Mouse (Mus musculus) hindbrain, embryonic 11.5 days (tissue): Measurements from ENCODE around the gene Chmp2a. TPM values are rescaled to one million over a fixed set of nuclear protein-coding genes. Genes with fewer than 3 reads are reported as not detected.

Experiments
- ATAC-seq: fragments of 200-750 bp; cut with Nextera tagmentation; 2 replicates; pipeline ENCODE4 v1.8.0; 2017; ENCODE audit warnings: mild to moderate bottlenecking, moderate TSS enrichment, moderate library complexity; ENCODE audit not compliant: low FRiP score
- DNase-seq: peaks from one replicate; pipeline ENCODE4 v3.0.0-alpha.2; 2015; ENCODE audit warnings: low spot score
- H3K27ac ChIP-seq: fragments of 300-500 bp; sonication (generic); 2 replicates; pipeline ENCODE4 v1.5.1; 2014; ENCODE audit warnings: mild to moderate bottlenecking, low read depth, low read length
- H3K27me3 ChIP-seq: fragments of 300-500 bp; sonication (generic); 2 replicates; pipeline ENCODE4 v1.6.1; 2014; ENCODE audit warnings: mild to moderate bottlenecking, low read length, moderate library complexity, mixed read lengths; ENCODE audit not compliant: control insufficient read depth, insufficient read depth
- H3K36me3 ChIP-seq: fragments of 300-500 bp; sonication (generic); 2 replicates; pipeline ENCODE4 v1.6.1; 2014; ENCODE audit warnings: mild to moderate bottlenecking, low read length, moderate library complexity, mixed read lengths; ENCODE audit not compliant: control insufficient read depth, insufficient read depth
- H3K4me1 ChIP-seq: fragments of 300-500 bp; sonication (generic); replicated peaks from 2 replicates; pipeline ENCODE4 v1.6.1; 2014; ENCODE audit warnings: low read length, mixed read lengths; ENCODE audit not compliant: control insufficient read depth, insufficient read depth
- H3K4me2 ChIP-seq: fragments of 300-500 bp; sonication (generic); replicated peaks from 2 replicates; pipeline ENCODE4 v1.6.1; 2014; ENCODE audit warnings: mild to moderate bottlenecking, low read depth, low read length
- H3K4me3 ChIP-seq: fragments of 300-500 bp; sonication (generic); 2 replicates; pipeline ENCODE4 v1.5.1; 2014; ENCODE audit warnings: low read depth, low read length
- H3K9ac ChIP-seq: fragments of 300-500 bp; sonication (generic); 2 replicates; pipeline ENCODE4 v1.6.1; 2014; ENCODE audit warnings: low read depth, low read length
- H3K9me3 ChIP-seq: fragments of 300-500 bp; sonication (generic); 2 replicates; pipeline ENCODE4 v1.6.1; 2016; ENCODE audit warnings: low read length; ENCODE audit not compliant: control insufficient read depth
- WGBS: fragments of 180-500 bp; shearing (Covaris S2); extraction: QIAGEN DNeasy Blood & Tissue Kit; methylation state at CpG from one replicate; pipeline ENCODE4 v1.1.7; 2014; 5-methylcytosine and 5-hydroxymethylcytosine counted together
- polyA plus RNA-seq: library from polyadenylated mRNA; unstranded; fragments of >200 nt; fragmentation: Nextera tagmentation; extraction: Ambion mirVana; gene quantifications from 2 replicates; pipeline ENCODE4 v1.2.1, GENCODE M21; 2014

The Chmp2a gene
- polyA plus RNA-seq, 1 experiment from 2014 or later, result 157 TPM

DNA sequence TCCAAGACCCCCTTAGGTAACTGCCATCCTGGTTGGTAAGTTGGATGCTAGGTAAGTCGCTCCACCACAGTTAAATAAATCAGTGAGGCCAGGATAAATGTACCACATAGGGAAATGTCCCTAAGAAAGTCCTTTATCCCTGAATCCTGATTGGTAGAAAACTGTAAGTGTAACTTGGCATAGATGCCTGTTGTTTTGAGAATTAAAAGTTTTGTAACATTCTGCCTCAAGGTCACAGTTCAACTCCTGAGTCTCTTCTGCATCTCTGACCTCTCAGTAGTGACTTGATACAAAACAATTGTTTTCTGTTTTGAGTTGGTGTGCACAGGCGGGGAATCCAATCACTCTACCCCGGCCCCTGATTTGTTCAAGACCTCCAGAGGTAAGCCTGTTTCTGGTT lies 35.8 kb downstream of the Chmp2a start, which contains the start of gene Trim28:
Gene Trim28, plus strand, starts transcription at position 264 of the 400 bp plus-strand sequence.
- H3K9ac ChIP-seq, result no peak within 1 kb of the TSS
- no peak for DNase-seq
- no peak for ATAC-seq

DNA sequence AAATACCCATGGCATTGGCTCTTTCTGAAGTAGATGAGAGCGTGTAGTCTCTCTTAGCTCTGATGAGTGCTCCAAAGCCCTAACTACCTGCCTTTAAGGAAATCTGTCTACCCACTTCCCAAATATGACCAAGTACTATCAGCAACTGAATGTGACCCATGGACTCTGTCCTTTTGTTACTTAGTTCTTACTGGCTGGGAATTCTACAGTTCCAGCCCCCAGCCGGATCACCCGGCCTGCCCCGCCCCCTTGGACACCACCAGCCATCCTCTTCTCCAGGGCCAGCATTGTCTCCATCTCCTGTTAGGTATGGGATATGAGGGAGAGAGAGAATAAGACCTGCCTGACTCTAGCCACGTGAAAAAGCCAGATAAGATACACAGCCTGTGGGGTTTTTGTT lies 36.6 kb downstream of the Chmp2a start, which contains the start of gene Slc27a5:
Gene Slc27a5, minus strand, starts transcription at position 140 of the 400 bp plus-strand sequence.
- WGBS, result 82% methylated on average over 5 of the region's 5 CpGs
- H3K4me1 ChIP-seq, result no peaks in the 10 kb centered on the region

More for the DNA sequence above, 35.8 kb downstream of the Chmp2a start, which contains the start of gene Trim28:
- Histone ChIP-seq H3K36me3 (no peaks in the 10 kb centered on the region), H3K27me3 (no peaks in the 10 kb centered on the region), H3K4me3 (no peak within 1 kb of the TSS), H3K27ac (no peak within 1 kb of the TSS), H3K4me2 (no peak within 1 kb of the TSS), H3K4me1 (no peaks in the 10 kb centered on the region), H3K9me3 (no peaks in the 10 kb centered on the region)
- WGBS, result 89% methylated on average over 3 of the region's 3 CpGs

DNA sequence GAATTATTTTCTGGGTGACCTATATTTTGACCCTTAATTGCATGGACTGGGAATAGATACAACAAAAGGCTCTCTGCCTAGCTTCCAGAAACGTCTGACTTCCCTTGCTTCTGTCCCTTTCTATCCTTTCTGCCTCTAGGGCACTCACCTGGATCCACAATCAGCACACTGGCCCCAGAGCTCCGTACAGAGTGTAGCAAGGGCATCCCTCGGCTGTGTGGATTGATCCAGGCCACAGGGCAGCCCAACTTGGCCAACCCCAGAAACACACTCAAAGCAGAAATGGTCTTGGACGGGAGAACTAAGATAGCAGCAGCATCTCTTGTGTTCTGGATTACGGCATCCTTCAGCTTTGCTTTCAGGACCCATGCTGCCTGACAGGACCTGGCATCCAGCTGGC lies 37.4 kb downstream of the Chmp2a start:
- Histone ChIP-seq H3K9ac (no peak overlapping the region), H3K4me3 (no peak overlapping the region), H3K36me3 (no peaks in the 10 kb centered on the region), H3K4me2 (no peak overlapping the region), H3K27ac (no peak overlapping the region), H3K27me3 (no peaks in the 10 kb centered on the region), H3K4me1 (no peaks in the 10 kb centered on the region), H3K9me3 (no peaks in the 10 kb centered on the region)
- WGBS, result 75% methylated on average over 5 of the region's 5 CpGs
- ATAC-seq (no peak), DNase-seq (no peak)

More for the DNA sequence above, 36.6 kb downstream of the Chmp2a start, which contains the start of gene Slc27a5:
- Histone ChIP-seq H3K36me3 (no peaks in the 10 kb centered on the region), H3K27me3 (no peaks in the 10 kb centered on the region), H3K4me3 (no peak within 1 kb of the TSS), H3K9me3 (no peaks in the 10 kb centered on the region), H3K4me2 (no peak within 1 kb of the TSS), H3K27ac (no peak within 1 kb of the TSS), H3K9ac (no peak within 1 kb of the TSS)
- ATAC-seq, result no peak
- DNase-seq, result no peak

DNA sequence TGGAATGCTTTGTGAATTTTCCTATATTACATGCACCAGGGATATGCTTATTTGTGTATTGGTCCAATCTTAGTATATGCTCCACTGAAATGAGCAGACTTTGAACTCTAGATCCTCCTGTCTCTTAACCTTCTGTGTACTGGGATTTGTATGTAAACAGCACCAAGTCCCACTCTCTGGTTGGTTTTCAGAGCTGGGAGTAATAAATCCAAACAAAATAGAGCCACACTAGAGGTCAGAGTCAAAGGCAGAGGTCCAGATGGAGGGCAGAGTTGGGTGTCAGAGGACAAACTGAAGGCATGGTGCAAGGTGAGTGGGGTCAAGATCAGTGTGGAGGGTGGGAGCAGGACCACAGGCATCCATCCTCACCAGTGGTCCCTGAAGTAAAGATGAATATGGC lies 38.7 kb downstream of the Chmp2a start:
- Histone ChIP-seq H3K9ac (no peak overlapping the region), H3K27ac (no peak overlapping the region), H3K27me3 (no peaks in the 10 kb centered on the region), H3K36me3 (no peaks in the 10 kb centered on the region), H3K4me3 (no peak overlapping the region), H3K4me2 (no peak overlapping the region), H3K9me3 (no peaks in the 10 kb centered on the region), H3K4me1 (no peaks in the 10 kb centered on the region)
- DNase-seq (no peak), ATAC-seq (no peak)

DNA sequence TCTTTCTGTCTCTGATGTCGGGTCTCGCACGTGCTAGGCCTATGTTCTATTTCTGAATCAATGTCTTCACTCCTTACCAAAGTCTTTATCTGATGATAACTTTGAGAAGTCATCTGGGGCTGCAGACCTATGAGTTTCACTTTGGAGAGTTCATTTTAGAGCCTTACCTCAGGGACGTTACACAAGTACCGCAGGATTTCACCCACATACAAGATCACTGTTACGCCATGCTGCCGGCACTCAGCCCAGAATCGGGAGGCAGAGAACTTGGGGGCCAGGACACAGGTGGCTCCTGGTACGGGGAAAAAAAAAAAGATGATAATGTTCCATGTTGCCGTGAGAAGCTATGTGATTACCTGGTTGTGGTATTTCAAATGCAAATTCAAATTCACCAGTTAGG lies 41.5 kb downstream of the Chmp2a start:
- no peak overlapping the region for H3K27ac ChIP-seq
- WGBS, result 92% methylated on average over 10 of the region's 10 CpGs

DNA sequence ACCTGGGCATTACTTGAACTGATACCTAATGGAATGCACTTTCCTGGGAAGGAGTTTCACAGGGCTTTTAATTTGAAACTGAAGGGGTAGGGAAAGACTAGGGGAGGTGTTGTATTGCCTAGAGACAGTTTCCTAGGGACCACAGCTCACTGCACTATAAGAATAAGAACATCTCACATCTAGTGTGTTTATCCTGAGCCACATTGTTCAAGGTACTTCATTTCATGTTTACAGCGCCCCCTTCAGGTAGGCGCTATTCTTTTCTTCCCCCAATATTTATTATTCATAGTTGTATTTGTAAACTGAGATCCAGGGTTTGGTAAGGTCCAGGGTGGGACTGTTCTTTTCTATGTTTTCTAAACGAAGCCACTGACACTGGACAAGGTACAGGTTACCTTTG lies 42.4 kb downstream of the Chmp2a start:
- Histone ChIP-seq H3K27me3 (no peaks in the 10 kb centered on the region), H3K4me3 (no peak overlapping the region), H3K4me1 (no peaks in the 10 kb centered on the region), H3K4me2 (no peak overlapping the region), H3K9me3 (no peaks in the 10 kb centered on the region), H3K9ac (no peak overlapping the region), H3K36me3 (no peaks in the 10 kb centered on the region), H3K27ac (no peak overlapping the region)
- WGBS, result 7% methylated on average over 3 of the region's 3 CpGs
- ATAC-seq (no peak), DNase-seq (peak; percentile 23)

More for the DNA sequence above, 41.5 kb downstream of the Chmp2a start:
- H3K9me3 ChIP-seq, result no peaks in the 10 kb centered on the region
- no peaks in the 10 kb centered on the region for H3K27me3 ChIP-seq
- ATAC-seq, result no peak
- no peaks in the 10 kb centered on the region for H3K4me1 ChIP-seq
- no peak for DNase-seq
- H3K4me2 ChIP-seq, result no peak overlapping the region
- no peaks in the 10 kb centered on the region for H3K36me3 ChIP-seq
- H3K9ac ChIP-seq, result no peak overlapping the region
- H3K4me3 ChIP-seq, result no peak overlapping the region

DNA sequence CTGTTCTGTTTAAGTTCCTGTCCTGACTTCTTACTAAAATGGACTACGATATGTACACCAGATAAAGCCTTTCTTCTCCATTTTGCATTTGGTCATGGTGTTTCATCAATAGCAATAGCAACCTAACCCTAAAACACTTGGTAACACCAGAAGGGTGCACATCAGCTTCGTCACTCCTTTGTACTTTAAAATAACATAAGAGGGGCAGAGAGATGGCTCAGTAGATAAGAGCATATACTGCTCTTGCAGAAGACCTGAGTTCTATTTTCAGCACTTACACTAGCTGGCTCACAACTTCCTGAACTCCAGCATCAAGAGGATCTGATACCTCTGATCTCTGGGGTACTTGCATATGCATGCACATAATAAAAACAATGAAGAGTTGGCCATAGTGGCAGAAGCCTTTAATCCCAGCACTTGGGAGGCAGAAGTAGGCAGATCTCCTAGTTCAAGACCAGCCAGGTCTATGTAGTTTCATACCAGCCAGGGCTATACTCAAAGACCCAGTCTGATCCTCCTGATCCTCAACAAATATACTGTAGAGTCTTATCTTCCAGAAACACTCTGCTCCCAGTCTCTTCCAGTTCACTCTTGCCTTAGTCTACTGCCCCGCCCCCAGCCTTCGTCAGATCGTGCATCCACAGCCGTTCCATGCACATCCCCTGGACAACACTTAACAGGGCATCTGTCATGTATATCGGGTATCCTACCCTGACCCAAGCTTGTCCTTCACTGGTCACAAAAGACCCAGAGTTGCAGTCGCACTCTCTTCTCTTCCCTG lies 47.0 kb downstream of the Chmp2a start:
- WGBS, result 85% methylated on average over 8 of the region's 8 CpGs
- H3K4me1 ChIP-seq, result no peaks in the 10 kb centered on the region
- DNase-seq (no peak), ATAC-seq (no peak)
- no peak overlapping the region for H3K4me3 ChIP-seq
- no peaks in the 10 kb centered on the region for H3K9me3 ChIP-seq
- H3K36me3 ChIP-seq, result no peaks in the 10 kb centered on the region
- no peak overlapping the region for H3K9ac ChIP-seq
- no peak overlapping the region for H3K27ac ChIP-seq
- H3K27me3 ChIP-seq, result no peaks in the 10 kb centered on the region
- H3K4me2 ChIP-seq, result no peak overlapping the region

DNA sequence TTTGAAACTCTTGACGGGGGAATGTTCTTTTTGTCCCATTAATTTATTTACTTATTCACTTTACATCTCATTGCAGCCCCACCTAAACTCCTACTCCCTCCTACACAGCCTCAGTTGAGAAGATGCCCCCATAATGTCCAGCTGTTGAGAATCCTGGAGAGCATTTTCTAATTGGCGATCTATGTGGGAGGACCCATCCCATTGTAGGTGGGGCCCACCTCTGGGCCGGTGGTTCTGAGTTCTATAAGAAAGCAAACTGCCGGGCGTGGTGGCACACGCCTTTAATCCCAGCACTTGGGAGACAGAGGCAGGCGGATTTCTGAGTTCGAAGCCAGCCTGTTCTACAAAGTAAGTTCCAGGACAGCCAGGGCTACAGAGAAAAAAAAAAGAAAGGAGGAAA lies 47.7 kb downstream of the Chmp2a start:
- Histone ChIP-seq H3K4me2 (no peak overlapping the region), H3K9me3 (no peaks in the 10 kb centered on the region), H3K27me3 (no peaks in the 10 kb centered on the region), H3K9ac (no peak overlapping the region), H3K4me3 (no peak overlapping the region), H3K27ac (no peak overlapping the region), H3K36me3 (no peaks in the 10 kb centered on the region), H3K4me1 (no peaks in the 10 kb centered on the region)
- ATAC-seq (no peak), DNase-seq (no peak)
- 86% methylated on average over 8 of the region's 8 CpGs for WGBS

DNA sequence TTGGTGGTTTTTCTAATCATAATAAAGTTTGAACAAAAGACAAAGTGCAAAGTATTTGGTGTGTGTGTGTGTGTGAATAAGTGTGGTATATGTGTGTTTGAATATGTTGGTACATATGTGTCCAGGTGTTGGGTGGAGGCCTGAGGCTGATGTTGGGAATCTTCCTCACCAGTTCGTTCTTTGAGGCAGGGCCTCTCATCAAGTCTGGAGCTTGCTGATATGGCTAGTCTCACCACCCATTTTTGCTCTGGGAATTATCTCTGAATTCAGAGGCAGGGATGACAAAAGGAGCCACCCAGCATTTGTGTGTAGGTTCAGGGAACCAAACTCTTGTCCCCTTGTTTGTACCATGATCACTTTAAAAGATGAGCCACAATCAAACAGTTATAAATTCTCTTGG lies 48.9 kb downstream of the Chmp2a start:
- WGBS, result 88% methylated on average over 1 of the region's 1 CpGs
- Histone ChIP-seq H3K27me3 (no peaks in the 10 kb centered on the region), H3K36me3 (no peaks in the 10 kb centered on the region), H3K9ac (no peak overlapping the region), H3K9me3 (no peaks in the 10 kb centered on the region), H3K4me2 (no peak overlapping the region), H3K4me1 (no peaks in the 10 kb centered on the region), H3K27ac (no peak overlapping the region), H3K4me3 (no peak overlapping the region)
- no peak for ATAC-seq
- DNase-seq, result no peak
